Mouse (Mus musculus) testis, adult 2 months (tissue): ENCODE data around the gene Ccdc106.

Experiments used
- CTCF ChIP-seq: fragments of 200-500 bp; IDR thresholded peaks from 2 replicates; pipeline ENCODE4 v1.5.1; 2012; ENCODE audit warnings: low read depth, mild to moderate bottlenecking, inconsistent platforms, low read length, moderate library complexity; ENCODE audit not compliant: control insufficient read depth, insufficient read depth, insufficient replicate concordance
- POLR2A ChIP-seq: fragments of 200-500 bp; IDR thresholded peaks from 2 replicates; pipeline ENCODE4 v1.6.1; 2012; ENCODE audit warnings: low read depth, mild to moderate bottlenecking, inconsistent platforms, low read length, moderate library complexity; ENCODE audit not compliant: control insufficient read depth

GRCm38 (mm10) chr7:5074984-5075383 is 54.6 kb downstream of the Ccdc106 start:
- TF ChIP-seq POLR2A (no peak), CTCF (no peak)
